Mouse (Mus musculus): Measurements from ENCODE around the gene Kifc3. TPM values are rescaled to one million over a fixed set of nuclear protein-coding genes. Genes with fewer than 3 reads are reported as not detected.

Kifc3 gene
- polyA plus RNA-seq, 1 experiment from 2014 or later = 7.3 TPM

- 55% methylated on average over 11 of the region's 11 CpGs for WGBS
- no peak overlapping the region for H3K27ac ChIP-seq (replicated peaks; ENCODE audit: low read depth, low read length)
- no peaks in the 10 kb centered on the region for H3K27me3 ChIP-seq (ENCODE audit: control insufficient read depth, insufficient read depth, low read length)
- no peaks in the 10 kb centered on the region for H3K4me1 ChIP-seq (ENCODE audit: control insufficient read depth, insufficient read depth, low read length)
- H3K9me3 ChIP-seq (ENCODE audit: control insufficient read depth, low read length) = no peaks in the 10 kb centered on the region
- DNase-seq (ENCODE audit: low spot score) = no peak
- no peak overlapping the region for H3K9ac ChIP-seq (ENCODE audit: low read length)
- no peak overlapping the region for H3K4me3 ChIP-seq (ENCODE audit: low read depth, low read length)
- no peak overlapping the region for H3K4me2 ChIP-seq (ENCODE audit: low read depth, severe bottlenecking)
- ATAC-seq (ENCODE audit: insufficient number of reproducible peaks, low FRiP score, low TSS enrichment, low read depth) = no peak
- no peaks in the 10 kb centered on the region for H3K36me3 ChIP-seq (ENCODE audit: control insufficient read depth, insufficient read depth, low read length)
Measured at GRCm38 (mm10) chr8:95195728-95196127, 6.9 kb downstream of the Kifc3 start.

DNA sequence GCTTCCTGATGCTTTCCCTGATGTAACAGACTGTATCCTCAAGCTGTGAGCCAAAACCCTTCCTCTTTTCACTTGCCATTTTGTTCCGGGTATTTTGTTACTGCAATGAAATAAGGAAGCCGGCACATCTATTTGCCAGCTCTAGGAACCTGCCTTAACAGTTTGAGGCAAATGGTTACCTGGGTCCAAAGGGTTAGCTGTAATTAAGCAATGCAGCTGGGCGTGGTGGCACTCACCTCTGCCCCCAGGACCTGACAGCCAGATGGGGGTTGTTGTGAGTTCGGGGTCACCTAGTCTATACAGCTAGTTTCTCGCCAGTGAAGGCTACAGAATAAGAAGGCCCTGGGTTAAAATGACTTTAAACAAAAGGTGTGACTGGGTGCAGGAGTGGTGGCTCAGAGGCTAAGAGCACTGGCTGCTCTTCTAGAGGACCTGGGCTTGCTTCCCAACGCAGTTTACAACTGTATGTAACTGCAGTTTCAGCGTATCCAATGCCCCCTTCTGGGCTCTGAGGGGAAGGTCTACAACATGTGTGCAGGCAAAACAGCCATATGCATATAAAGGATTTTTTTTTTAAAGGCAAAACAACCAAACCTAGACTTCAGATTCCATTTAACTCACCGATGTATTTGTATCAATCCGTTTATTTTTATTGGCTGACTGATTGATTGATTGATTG, 11.0 kb downstream of the Kifc3 start:
- DNase-seq (ENCODE audit: low spot score) (no peak), ATAC-seq (ENCODE audit: insufficient number of reproducible peaks, low FRiP score, low TSS enrichment, low read depth) (no peak)
- Histone ChIP-seq H3K27me3 (ENCODE audit: control insufficient read depth, insufficient read depth, low read length) (no peaks in the 10 kb centered on the region), H3K27ac (replicated peaks; ENCODE audit: low read depth, low read length) (no peak overlapping the region), H3K4me1 (ENCODE audit: control insufficient read depth, insufficient read depth, low read length) (no peaks in the 10 kb centered on the region), H3K9me3 (ENCODE audit: control insufficient read depth, low read length) (no peaks in the 10 kb centered on the region), H3K9ac (ENCODE audit: low read length) (no peak overlapping the region), H3K4me2 (ENCODE audit: low read depth, severe bottlenecking) (no peak overlapping the region), H3K4me3 (ENCODE audit: low read depth, low read length) (no peak overlapping the region), H3K36me3 (ENCODE audit: control insufficient read depth, insufficient read depth, low read length) (no peaks in the 10 kb centered on the region)
- 83% methylated on average over 9 of the region's 9 CpGs for WGBS

DNA sequence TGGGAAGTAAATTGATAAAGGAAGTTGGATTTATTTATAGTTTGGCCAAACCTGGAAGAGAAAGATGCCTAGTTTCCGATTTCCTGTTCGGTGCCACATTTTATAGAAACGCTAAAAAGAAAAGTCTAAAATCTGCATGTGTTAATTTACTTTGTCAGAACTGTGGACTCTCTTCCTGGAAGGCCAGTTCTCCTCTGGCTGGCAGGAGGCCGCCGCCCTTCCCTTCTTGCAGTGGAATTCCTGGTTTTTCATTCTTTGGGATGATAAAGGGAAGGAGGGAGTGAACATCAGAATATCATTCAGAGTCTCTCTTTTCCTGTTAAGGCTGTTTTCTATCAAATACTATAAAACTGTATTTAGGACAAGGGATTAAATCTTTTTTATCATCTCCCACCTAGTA, 15.0 kb downstream of the Kifc3 start:
- no peak overlapping the region for H3K4me3 ChIP-seq (ENCODE audit: low read depth, low read length)
- WGBS = 76% methylated on average over 5 of the region's 5 CpGs
- H3K9me3 ChIP-seq (ENCODE audit: control insufficient read depth, low read length) = no peaks in the 10 kb centered on the region
- ATAC-seq (ENCODE audit: insufficient number of reproducible peaks, low FRiP score, low TSS enrichment, low read depth) (no peak), DNase-seq (ENCODE audit: low spot score) (no peak)
- H3K27ac ChIP-seq (replicated peaks; ENCODE audit: low read depth, low read length) = no peak overlapping the region
- no peak overlapping the region for H3K9ac ChIP-seq (ENCODE audit: low read length)
- H3K4me2 ChIP-seq (ENCODE audit: low read depth, severe bottlenecking) = no peak overlapping the region
- no peaks in the 10 kb centered on the region for H3K27me3 ChIP-seq (ENCODE audit: control insufficient read depth, insufficient read depth, low read length)
- no peaks in the 10 kb centered on the region for H3K36me3 ChIP-seq (ENCODE audit: control insufficient read depth, insufficient read depth, low read length)
- H3K4me1 ChIP-seq (ENCODE audit: control insufficient read depth, insufficient read depth, low read length) = no peaks in the 10 kb centered on the region

GRCm38 (mm10) chr8:95185891-95186513, 16.6 kb downstream of the Kifc3 start:
- Histone ChIP-seq H3K27ac (replicated peaks; ENCODE audit: low read depth, low read length) (no peak overlapping the region), H3K9me3 (ENCODE audit: control insufficient read depth, low read length) (no peaks in the 10 kb centered on the region), H3K36me3 (ENCODE audit: control insufficient read depth, insufficient read depth, low read length) (no peaks in the 10 kb centered on the region), H3K9ac (ENCODE audit: low read length) (no peak overlapping the region), H3K4me3 (ENCODE audit: low read depth, low read length) (no peak overlapping the region), H3K4me1 (ENCODE audit: control insufficient read depth, insufficient read depth, low read length) (peaks cover 2% of the 10 kb centered on the region; the same call in 1 of the 2 replicates), H3K27me3 (ENCODE audit: control insufficient read depth, insufficient read depth, low read length) (no peaks in the 10 kb centered on the region), H3K4me2 (ENCODE audit: low read depth, severe bottlenecking) (no peak overlapping the region)
- 76% methylated on average over 7 of the region's 7 CpGs for WGBS
- no peak for DNase-seq (ENCODE audit: low spot score)
- no peak for ATAC-seq (ENCODE audit: insufficient number of reproducible peaks, low FRiP score, low TSS enrichment, low read depth)

DNA sequence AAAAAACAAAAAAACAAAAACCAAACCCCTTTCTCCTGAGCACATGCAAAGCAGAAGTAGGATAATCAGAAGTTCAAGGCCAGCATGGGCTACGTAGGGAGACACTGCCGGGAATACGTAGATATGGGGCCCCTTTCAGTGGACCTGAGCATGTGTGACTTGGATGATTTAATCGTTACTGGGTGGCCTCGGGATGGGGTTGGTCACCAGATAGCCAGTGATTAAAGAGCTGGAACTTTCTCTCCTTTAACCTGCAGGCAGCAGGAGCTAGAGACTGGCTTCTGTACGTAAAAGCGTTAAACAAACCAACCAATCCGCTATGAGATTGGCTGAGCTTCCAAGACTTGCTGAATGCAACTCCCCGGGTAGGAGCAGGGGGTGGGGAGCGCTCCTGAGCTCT, 17.5 kb downstream of the Kifc3 start:
- DNase-seq (ENCODE audit: low spot score) (no peak), ATAC-seq (ENCODE audit: insufficient number of reproducible peaks, low FRiP score, low TSS enrichment, low read depth) (no peak)
- H3K4me1 ChIP-seq (ENCODE audit: control insufficient read depth, insufficient read depth, low read length) = peaks cover 2% of the 10 kb centered on the region; the same call in 1 of the 2 replicates
- H3K9ac ChIP-seq (ENCODE audit: low read length) = no peak overlapping the region
- H3K4me2 ChIP-seq (ENCODE audit: low read depth, severe bottlenecking) = no peak overlapping the region
- H3K27me3 ChIP-seq (ENCODE audit: control insufficient read depth, insufficient read depth, low read length) = no peaks in the 10 kb centered on the region
- WGBS = 54% methylated on average over 10 of the region's 10 CpGs
- H3K36me3 ChIP-seq (ENCODE audit: control insufficient read depth, insufficient read depth, low read length) = no peaks in the 10 kb centered on the region
- no peaks in the 10 kb centered on the region for H3K9me3 ChIP-seq (ENCODE audit: control insufficient read depth, low read length)
- H3K4me3 ChIP-seq (ENCODE audit: low read depth, low read length) = no peak overlapping the region
- no peak overlapping the region for H3K27ac ChIP-seq (replicated peaks; ENCODE audit: low read depth, low read length)

- no peak overlapping the region for H3K4me2 ChIP-seq (ENCODE audit: low read depth, severe bottlenecking)
- no peaks in the 10 kb centered on the region for H3K27me3 ChIP-seq (ENCODE audit: control insufficient read depth, insufficient read depth, low read length)
- DNase-seq (ENCODE audit: low spot score) (no peak), ATAC-seq (ENCODE audit: insufficient number of reproducible peaks, low FRiP score, low TSS enrichment, low read depth) (no peak)
- peaks cover 2% of the 10 kb centered on the region; the same call in 1 of the 2 replicates for H3K4me1 ChIP-seq (ENCODE audit: control insufficient read depth, insufficient read depth, low read length)
- H3K36me3 ChIP-seq (ENCODE audit: control insufficient read depth, insufficient read depth, low read length) = no peaks in the 10 kb centered on the region
- H3K9me3 ChIP-seq (ENCODE audit: control insufficient read depth, low read length) = no peaks in the 10 kb centered on the region
- WGBS = 83% methylated on average over 12 of the region's 12 CpGs
- no peak overlapping the region for H3K27ac ChIP-seq (replicated peaks; ENCODE audit: low read depth, low read length)
- H3K4me3 ChIP-seq (ENCODE audit: low read depth, low read length) = no peak overlapping the region
- H3K9ac ChIP-seq (ENCODE audit: low read length) = no peak overlapping the region
Measured at GRCm38 (mm10) chr8:95184171-95184570, 18.4 kb downstream of the Kifc3 start.

GRCm38 (mm10) chr8:95181850-95182249, 20.8 kb downstream of the Kifc3 start:
- Histone ChIP-seq H3K9ac (ENCODE audit: low read length) (no peak overlapping the region), H3K36me3 (ENCODE audit: control insufficient read depth, insufficient read depth, low read length) (no peaks in the 10 kb centered on the region), H3K4me1 (ENCODE audit: control insufficient read depth, insufficient read depth, low read length) (peaks cover 2% of the 10 kb centered on the region; the same call in 1 of the 2 replicates), H3K27me3 (ENCODE audit: control insufficient read depth, insufficient read depth, low read length) (no peaks in the 10 kb centered on the region), H3K4me3 (ENCODE audit: low read depth, low read length) (no peak overlapping the region), H3K27ac (replicated peaks; ENCODE audit: low read depth, low read length) (no peak overlapping the region), H3K4me2 (ENCODE audit: low read depth, severe bottlenecking) (no peak overlapping the region), H3K9me3 (ENCODE audit: control insufficient read depth, low read length) (no peaks in the 10 kb centered on the region)
- DNase-seq (ENCODE audit: low spot score) = no peak
- no peak for ATAC-seq (ENCODE audit: insufficient number of reproducible peaks, low FRiP score, low TSS enrichment, low read depth)
- 47% methylated on average over 7 of the region's 7 CpGs for WGBS

DNA sequence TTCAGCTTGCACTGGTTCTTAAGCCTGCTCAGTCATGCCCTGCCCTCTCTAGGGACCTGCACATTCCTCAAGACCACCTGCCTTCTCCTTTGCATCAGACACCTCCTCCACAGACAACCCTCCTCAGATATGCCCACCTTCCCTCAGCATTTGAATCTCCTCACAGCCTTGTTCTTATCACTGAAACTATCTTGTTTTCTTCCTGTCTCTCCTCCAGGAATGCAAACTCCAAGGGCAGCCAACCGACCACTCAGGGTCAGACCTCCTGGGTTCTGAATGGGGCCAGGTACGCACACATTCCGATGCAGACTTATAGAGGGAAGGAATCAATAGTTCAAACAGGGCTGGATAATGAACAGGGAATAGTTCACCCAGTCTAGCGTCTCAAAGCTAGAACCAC, 24.4 kb downstream of the Kifc3 start:
- Histone ChIP-seq H3K9ac (ENCODE audit: low read length) (no peak overlapping the region), H3K4me2 (ENCODE audit: low read depth, severe bottlenecking) (no peak overlapping the region), H3K36me3 (ENCODE audit: control insufficient read depth, insufficient read depth, low read length) (no peaks in the 10 kb centered on the region), H3K9me3 (ENCODE audit: control insufficient read depth, low read length) (no peaks in the 10 kb centered on the region), H3K27ac (replicated peaks; ENCODE audit: low read depth, low read length) (no peak overlapping the region), H3K27me3 (ENCODE audit: control insufficient read depth, insufficient read depth, low read length) (no peaks in the 10 kb centered on the region), H3K4me3 (ENCODE audit: low read depth, low read length) (no peak overlapping the region), H3K4me1 (ENCODE audit: control insufficient read depth, insufficient read depth, low read length) (peaks cover 2% of the 10 kb centered on the region; the same call in 1 of the 2 replicates)
- DNase-seq (ENCODE audit: low spot score) (no peak), ATAC-seq (ENCODE audit: insufficient number of reproducible peaks, low FRiP score, low TSS enrichment, low read depth) (no peak)
- WGBS = 72% methylated on average over 4 of the region's 4 CpGs

Measured in limb, embryonic 11.5 days (tissue).